Mouse (Mus musculus) testis, adult 2 months (tissue): ENCODE results near the gene Mrpl39.

ENCODE experiments used
- CTCF ChIP-seq: fragments of 200-500 bp; IDR thresholded peaks from 2 replicates; pipeline ENCODE4 v1.5.1; 2012; ENCODE audit warnings: low read depth, mild to moderate bottlenecking, inconsistent platforms, low read length, moderate library complexity; ENCODE audit not compliant: control insufficient read depth, insufficient read depth, insufficient replicate concordance
- POLR2A ChIP-seq: fragments of 200-500 bp; IDR thresholded peaks from 2 replicates; pipeline ENCODE4 v1.6.1; 2012; ENCODE audit warnings: low read depth, mild to moderate bottlenecking, inconsistent platforms, low read length, moderate library complexity; ENCODE audit not compliant: control insufficient read depth

DNA sequence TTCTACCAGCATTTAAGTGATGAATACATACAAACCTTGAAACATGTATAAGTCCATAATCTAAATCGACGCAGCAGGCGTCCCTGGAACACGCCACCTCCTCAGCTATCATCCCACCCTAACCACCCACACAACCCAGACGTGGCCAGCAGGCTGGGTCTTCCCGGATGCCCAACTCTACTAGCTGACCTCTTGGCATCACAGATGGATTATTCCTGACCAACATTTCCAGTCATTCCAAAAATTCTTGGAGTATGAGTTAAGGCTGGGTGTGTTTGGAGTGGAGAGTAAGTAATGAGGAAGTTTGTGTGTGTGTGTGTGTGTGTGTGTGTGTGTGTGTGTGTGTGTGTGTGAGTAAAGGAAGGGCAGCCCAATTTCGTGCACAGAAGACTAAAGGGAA is 19.3 kb downstream of the Mrpl39 start:
- no peak for TF ChIP-seq CTCF
- no peak for TF ChIP-seq POLR2A
